Mouse (Mus musculus) G1E-ER4 (cell line): ENCODE measurements at regions not wholly inside any gene's neighbourhood (a gene's known extent, or its start where the extent isn't known, plus 50 kb on each side); places are given as distances from the start of the nearest gene placed in this dataset.
A peak's percentile ranks its signal among the peaks of the same experiment; 100 is the strongest.

Experiments used
- GATA1 ChIP-seq: IDR thresholded peaks from one replicate; pipeline ENCODE4 v1.8.0; 2012; ENCODE audit warnings: low read length, inconsistent platforms

DNA sequence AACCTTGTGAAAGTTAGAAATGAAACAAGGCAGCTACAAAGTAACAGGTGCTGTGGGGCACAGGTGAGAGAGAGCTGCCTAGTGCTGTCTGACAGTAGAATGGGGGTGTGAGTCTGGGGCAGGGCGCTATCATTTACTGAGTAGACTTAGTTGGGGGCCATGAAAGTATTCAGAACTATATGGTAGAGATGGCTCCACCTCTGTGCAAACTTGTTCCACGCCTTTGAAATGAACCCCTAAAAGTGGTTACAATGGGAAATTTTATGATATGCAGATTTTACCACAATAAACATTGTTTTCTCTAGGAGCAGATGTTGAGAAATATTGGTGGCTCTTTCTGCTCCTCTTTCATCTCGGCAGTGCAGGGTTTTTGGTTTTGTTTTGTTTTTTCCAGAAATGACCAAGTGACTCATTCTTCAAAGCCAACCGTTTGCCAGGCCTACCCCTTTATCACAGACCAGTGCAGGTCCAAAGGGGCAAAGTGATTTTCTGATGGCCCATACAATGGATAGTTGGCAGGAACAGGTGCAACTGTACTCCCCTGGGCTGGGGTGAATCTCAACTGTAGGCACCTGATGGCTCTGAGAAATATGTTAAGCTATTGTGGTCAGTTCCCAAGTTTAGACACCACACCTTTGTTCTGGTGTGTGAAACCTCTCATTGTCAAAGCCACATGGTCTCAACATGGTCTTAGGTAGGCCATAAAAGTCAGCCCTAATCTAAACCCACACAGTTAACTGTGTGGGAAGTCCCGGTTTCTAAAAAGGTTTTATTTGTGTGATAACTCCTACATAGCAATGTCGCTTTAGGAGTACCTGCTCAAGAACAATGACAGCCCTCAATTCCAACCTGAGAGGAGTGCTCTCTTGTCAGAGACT is 77.2 kb downstream of the Ets2 start:
- TF ChIP-seq GATA1 = no peak

DNA sequence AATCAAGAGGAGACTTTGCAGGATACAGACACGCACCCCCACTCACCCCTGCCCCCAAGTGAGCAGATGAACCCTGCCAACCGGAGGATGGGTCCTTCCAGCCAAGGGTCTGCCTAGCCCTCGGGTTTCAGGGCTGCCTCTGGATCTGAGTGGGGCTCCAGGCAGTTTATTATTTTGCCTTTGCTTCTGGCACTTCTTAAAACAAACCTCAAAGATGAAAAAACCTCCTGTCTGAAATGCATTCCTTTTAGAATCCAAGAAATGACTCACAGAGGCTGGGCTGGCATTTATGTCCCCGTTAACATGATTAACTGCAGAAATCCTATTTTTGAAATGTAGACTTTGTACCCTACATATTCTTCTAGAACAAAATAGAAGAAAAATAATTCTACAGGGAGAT is 76.3 kb downstream of the Ets2 start:
- no peak for TF ChIP-seq GATA1

DNA sequence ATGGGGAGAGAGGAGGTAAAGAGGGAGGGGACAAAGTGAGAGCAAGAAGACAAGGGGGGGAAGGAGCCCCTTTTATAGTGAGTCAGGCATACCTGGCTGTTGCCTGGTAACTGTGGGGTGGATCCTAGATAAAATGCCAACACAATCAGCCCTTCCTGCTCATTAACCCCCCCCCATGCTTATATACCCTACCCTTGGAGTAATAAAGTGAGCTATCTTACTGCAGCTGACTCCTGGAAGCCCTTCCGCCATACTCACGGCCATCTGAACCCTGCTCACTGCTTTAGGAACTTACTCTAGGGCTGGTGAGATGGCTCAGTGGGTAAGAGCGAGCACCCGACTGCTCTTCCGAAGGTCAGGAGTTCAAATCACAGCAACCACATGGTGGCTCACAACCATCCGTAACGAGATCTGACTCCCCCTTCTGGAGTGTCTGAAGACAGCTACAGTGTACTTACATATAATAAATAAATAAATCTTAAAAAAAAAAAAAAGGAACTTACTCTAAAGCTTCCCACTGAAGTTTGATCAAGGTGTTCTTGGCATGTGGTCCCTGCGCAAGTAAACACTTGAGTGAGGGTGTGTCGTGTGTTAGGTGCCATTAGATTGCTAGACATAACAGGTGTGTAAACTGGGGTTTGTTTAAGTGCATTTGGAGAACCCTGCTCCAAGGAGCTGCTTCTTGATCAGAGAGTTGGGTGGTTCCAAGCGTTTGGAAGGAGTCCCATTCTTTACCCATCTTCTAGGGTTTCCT is 74.9 kb downstream of the Ets2 start:
- no peak for TF ChIP-seq GATA1

DNA sequence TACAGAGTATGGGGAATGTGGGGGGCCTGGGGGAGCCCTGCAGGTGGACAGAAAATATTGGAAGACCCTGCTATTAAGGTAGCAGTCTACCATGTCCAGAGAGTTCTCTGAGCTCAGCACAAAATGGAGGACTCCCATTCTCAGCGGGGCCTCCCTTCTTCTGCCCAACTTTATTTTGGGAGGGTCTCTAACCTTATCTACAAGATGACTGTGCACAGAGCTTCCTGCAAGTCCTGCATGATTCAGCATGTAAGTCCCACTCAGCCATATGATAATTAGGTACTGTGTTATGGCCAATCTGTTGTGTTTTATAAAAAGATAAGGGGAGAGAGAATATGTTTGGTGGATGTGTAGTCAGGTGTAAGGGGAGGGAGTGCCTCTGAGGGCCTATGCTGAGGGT is 74.1 kb downstream of the Ets2 start:
- peak; percentile 80 for TF ChIP-seq GATA1

DNA sequence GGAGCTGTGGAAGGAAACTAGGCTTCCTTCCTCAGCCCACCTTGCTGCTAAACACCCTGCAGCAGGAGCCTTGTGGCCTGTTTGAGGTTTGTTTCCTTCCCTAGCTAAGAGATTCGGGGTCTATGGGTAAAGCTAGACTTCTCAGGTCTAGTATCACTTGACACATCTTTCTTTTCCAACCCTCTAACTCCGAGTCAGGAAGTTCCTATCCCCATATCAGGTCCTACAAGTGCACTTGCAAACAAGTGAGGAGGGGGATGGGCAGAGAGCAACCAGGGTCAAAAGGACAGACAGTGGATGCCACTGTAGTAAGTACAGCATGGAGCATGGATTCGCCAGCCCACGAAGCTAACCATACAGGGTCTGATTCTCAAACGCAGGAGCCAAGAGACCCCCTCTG is 73.5 kb downstream of the Ets2 start:
- no peak for TF ChIP-seq GATA1

DNA sequence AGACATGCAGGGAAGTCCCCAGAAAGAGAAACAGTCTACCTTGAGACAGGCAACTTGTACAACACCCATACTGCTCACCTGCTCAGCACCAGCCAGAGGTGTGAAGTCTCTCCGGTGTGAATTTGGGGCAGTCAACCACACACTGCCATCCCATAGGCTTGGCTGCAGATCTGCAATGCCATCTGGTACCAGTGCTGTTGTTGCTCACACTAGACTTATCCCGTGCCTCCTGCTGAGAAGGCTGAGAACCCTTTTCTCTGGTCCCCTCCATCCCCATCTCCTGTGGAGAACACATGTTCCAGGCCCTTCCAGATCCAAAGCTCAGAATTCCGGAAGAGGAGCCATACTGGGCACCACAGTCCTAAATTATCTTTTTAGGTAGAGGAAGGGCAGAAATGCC is 71.3 kb downstream of the Ets2 start:
- no peak for TF ChIP-seq GATA1
